Mouse (Mus musculus): ENCODE data around the gene Gm49358.

- TF ChIP-seq CTCF (conservative IDR thresholded peaks at IDR 0.05; ENCODE audit: insufficient read depth, insufficient read length, low read depth, low read length) (no peak), POLR2A (IDR thresholded peaks at IDR 0.05; ENCODE audit: low read depth, low read length) (no peak)
These were observed 27.9 kb downstream of the Gm49358 start for GRCm38 (mm10) chr10:86791507-86792184.
